Mouse (Mus musculus) liver, embryonic 14.5 days (tissue): ENCODE measurements around the gene Pdzk1. TPM values are rescaled to one million over a fixed set of nuclear protein-coding genes. Genes with fewer than 3 reads are reported as not detected.

ENCODE experiments used
- ATAC-seq: fragments of 200-750 bp; cut with Nextera tagmentation; 2 replicates; pipeline ENCODE4 v1.8.0; 2017; ENCODE audit warnings: moderate number of reproducible peaks, mild to moderate bottlenecking, moderate library complexity; ENCODE audit not compliant: insufficient read depth
- DNase-seq, 3 experiments: peaks; one replicate each; pipeline ENCODE4 v3.0.0-alpha.2; 2012 to 2013; ENCODE audit warnings: low read depth in 3 of 3, low spot score in 3 of 3
- H3K27ac ChIP-seq: fragments of 300-500 bp; sonication (generic); 2 replicates; pipeline ENCODE4 v1.5.1; 2014; ENCODE audit warnings: moderate library complexity, mild to moderate bottlenecking, control low read depth, inconsistent platforms
- H3K27me3 ChIP-seq: fragments of 300-500 bp; sonication (generic); 2 replicates; pipeline ENCODE4 v1.6.1; 2014; ENCODE audit warnings: mild to moderate bottlenecking, low read length, moderate library complexity; ENCODE audit not compliant: control insufficient read depth, insufficient read depth
- H3K36me3 ChIP-seq: fragments of 300-500 bp; sonication (generic); replicated peaks from 2 replicates; pipeline ENCODE4 v1.6.1; 2014; ENCODE audit warnings: low read depth; ENCODE audit not compliant: control insufficient read depth, insufficient read depth
- H3K4me1 ChIP-seq, 2 experiments: fragments of 200-500 bp in 1 of 2; fragments of 300-500 bp in 1 of 2; sonication (generic) in 1 of 2; replicated peaks; 2 replicates each; pipeline ENCODE4 v1.6.1; 2012 to 2014; ENCODE audit warnings: antibody characterized with exemption in 1 of 2, inconsistent platforms in 1 of 2, low read length in 1 of 2; ENCODE audit not compliant: control insufficient read depth in 2 of 2, insufficient read depth in 2 of 2
- H3K4me2 ChIP-seq: fragments of 300-500 bp; sonication (generic); 2 replicates; pipeline ENCODE4 v1.6.1; 2014; ENCODE audit warnings: low read depth, mild to moderate bottlenecking, control low read depth, moderate library complexity
- H3K4me3 ChIP-seq, 2 experiments: fragments of 200-500 bp in 1 of 2; fragments of 300-500 bp in 1 of 2; sonication (generic) in 1 of 2; 2 replicates each; pipeline ENCODE4 v1.5.1; 2012 to 2014; ENCODE audit warnings: low read depth in 2 of 2, low read length in 2 of 2, mild to moderate bottlenecking in 2 of 2, control low read depth in 1 of 2, inconsistent platforms in 1 of 2, moderate library complexity in 1 of 2; ENCODE audit not compliant: insufficient read depth in 1 of 2
- H3K9ac ChIP-seq: fragments of 300-500 bp; sonication (generic); replicated peaks from 2 replicates; pipeline ENCODE4 v1.6.1; 2014; ENCODE audit warnings: mild to moderate bottlenecking, control low read depth, moderate library complexity
- H3K9me3 ChIP-seq: fragments of 300-500 bp; sonication (generic); 2 replicates; pipeline ENCODE4 v1.6.1; 2016; ENCODE audit warnings: low read length, mixed read lengths; ENCODE audit not compliant: control insufficient read depth
- CTCF ChIP-seq: IDR thresholded peaks from 2 replicates; pipeline ENCODE4 v1.5.1; 2016; ENCODE audit warnings: antibody characterized with exemption, low read depth, control low read depth
- EP300 ChIP-seq: IDR thresholded peaks from 2 replicates; pipeline ENCODE4 v1.6.1; 2016; ENCODE audit warnings: antibody characterized with exemption, low read depth
- WGBS: fragments of 180-500 bp; shearing (Covaris S2); extraction: QIAGEN DNeasy Blood & Tissue Kit; methylation state at CpG from one replicate; pipeline ENCODE4 v1.1.7; 2014; ENCODE audit not compliant: insufficient replicate concordance; 5-methylcytosine and 5-hydroxymethylcytosine counted together
- polyA plus RNA-seq, 2 experiments: library from polyadenylated mRNA; depleted of rRNA in 1 of 2; stranded (reverse) in 1 of 2; unstranded in 1 of 2; fragments of >200 nt; fragmentation: Nextera tagmentation in 1 of 2; extraction: Ambion mirVana in 1 of 2; gene quantifications; 2 replicates each; pipeline versions ENCODE4 v1.2.1 to v1.2.3; 2012 to 2014

The Pdzk1 gene
- polyA plus RNA-seq, 2 experiments, result 6.3 to 11.4 TPM

DNA sequence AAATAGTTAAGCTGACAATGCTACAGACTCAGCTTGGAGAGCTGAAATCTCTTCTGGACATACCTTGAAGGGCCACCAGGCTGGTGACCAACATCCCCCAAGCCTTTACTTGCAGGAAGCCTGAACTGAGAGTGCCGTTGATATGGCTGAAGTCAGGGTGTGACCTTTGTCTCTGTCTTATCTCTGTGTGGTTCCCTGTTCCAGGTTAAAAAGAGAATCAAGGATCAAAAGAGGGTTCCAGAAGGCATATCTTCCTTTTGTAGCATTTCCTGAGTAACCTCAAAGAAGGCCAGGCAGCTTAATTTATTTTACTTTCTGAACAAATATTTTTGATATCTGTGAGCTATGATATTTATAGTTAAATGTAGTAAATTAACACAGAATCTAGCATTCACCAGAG, 26.9 kb upstream of the Pdzk1 start:
- peaks cover 0 to 6% of the 10 kb centered on the region in 2 experiments; a peak in 2 of 4 replicates for H3K4me1 ChIP-seq
- no peak overlapping the region for H3K9ac ChIP-seq
- no peaks in the 10 kb centered on the region for H3K27me3 ChIP-seq
- no peaks in the 10 kb centered on the region for H3K36me3 ChIP-seq
- WGBS, result 0% methylated on average over 1 of the region's 1 CpGs
- TF ChIP-seq EP300, result no peak
- no peak for TF ChIP-seq CTCF
- no peak overlapping the region for H3K27ac ChIP-seq
- H3K4me2 ChIP-seq, result no peak overlapping the region
- no peak for DNase-seq
- no peak for ATAC-seq
- H3K9me3 ChIP-seq, result no peaks in the 10 kb centered on the region
- H3K4me3 ChIP-seq, result no peak overlapping the region

DNA sequence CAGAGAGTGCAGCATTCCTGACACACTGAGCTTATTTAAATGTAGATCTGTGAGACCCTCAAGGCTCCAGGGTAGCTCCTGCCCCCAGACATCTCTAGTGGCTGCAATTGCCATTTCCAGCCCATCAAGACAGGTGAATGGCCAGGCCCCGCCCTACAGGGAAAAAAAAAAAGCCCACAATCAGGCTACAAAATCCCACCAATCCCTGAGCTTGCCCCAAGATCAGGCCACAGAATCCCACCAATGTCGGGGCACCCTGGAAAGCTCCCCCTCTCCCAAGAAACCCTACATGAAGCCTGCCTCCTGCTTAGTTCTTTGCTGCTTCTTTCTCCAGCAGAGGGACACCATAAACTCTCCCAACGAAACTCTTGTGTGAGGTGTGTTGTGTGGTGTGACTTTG, 20.9 kb upstream of the Pdzk1 start:
- Histone ChIP-seq H3K36me3 (no peaks in the 10 kb centered on the region), H3K9me3 (no peaks in the 10 kb centered on the region), H3K27me3 (no peaks in the 10 kb centered on the region), H3K4me2 (no peak overlapping the region), H3K4me1 (no peaks in the 10 kb centered on the region; a peak in 2 of 4 replicates), H3K4me3 (no peak overlapping the region), H3K9ac (no peak overlapping the region), H3K27ac (no peak overlapping the region)
- 48% methylated on average over 3 of the region's 3 CpGs for WGBS
- no peak for ATAC-seq
- TF ChIP-seq EP300 (no peak), CTCF (no peak)
- DNase-seq, result no peak

GRCm38 (mm10) chr3:96808651-96809050, 20.4 kb upstream of the Pdzk1 start:
- Histone ChIP-seq H3K27ac (no peak overlapping the region), H3K36me3 (no peaks in the 10 kb centered on the region), H3K9me3 (no peaks in the 10 kb centered on the region), H3K9ac (no peak overlapping the region), H3K4me2 (no peak overlapping the region), H3K4me1 (peaks cover 0 to 5% of the 10 kb centered on the region in 2 experiments; a peak in 2 of 4 replicates), H3K4me3 (no peak overlapping the region), H3K27me3 (no peaks in the 10 kb centered on the region)
- WGBS, result 60% methylated on average over 3 of the region's 3 CpGs
- ATAC-seq (no peak), DNase-seq (no peak)
- TF ChIP-seq CTCF (no peak), EP300 (no peak)

DNA sequence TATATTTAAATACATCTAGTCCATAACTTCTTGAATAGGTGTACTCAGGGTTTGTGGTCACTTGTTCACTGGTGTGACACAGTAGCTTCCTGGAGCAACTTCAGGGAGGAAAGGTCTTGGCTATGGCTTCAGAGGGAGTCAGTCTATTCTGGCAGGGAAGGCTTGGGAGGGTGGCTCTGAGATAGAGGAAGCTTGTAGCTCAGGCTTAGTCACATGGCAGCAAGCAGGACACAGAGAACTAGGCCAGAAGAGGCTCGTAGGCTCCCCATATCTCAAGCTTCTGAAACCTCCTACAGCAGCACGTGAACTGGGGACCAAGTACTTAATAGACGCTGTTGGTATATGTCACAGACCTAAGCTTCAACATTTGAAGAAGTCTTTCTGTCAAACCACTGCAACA, 17.9 kb upstream of the Pdzk1 start:
- no peak for ATAC-seq

GRCm38 (mm10) chr3:96812395-96813091, 16.5 kb upstream of the Pdzk1 start:
- H3K4me1 ChIP-seq, result peaks cover 0 to 5% of the 10 kb centered on the region in 2 experiments; a peak in 2 of 4 replicates
- H3K27ac ChIP-seq, result no peak overlapping the region
- peak; percentile 52; the same call in 1 of the 2 replicates for ATAC-seq
- 29% methylated on average over 20 of the region's 20 CpGs for WGBS
- H3K27me3 ChIP-seq, result no peaks in the 10 kb centered on the region
- DNase-seq, result peak; percentile 38 to 53 (median 51)
- H3K9ac ChIP-seq, result no peak overlapping the region
- TF ChIP-seq EP300, result no peak
- peak; percentile 84 for TF ChIP-seq CTCF
- H3K4me3 ChIP-seq, result peak overlapping the region in 1 of 2 experiments; percentile 19; a peak in 1 of 4 replicates
- H3K36me3 ChIP-seq, result no peaks in the 10 kb centered on the region
- H3K4me2 ChIP-seq, result peak overlapping the region; percentile 41; the same call in 1 of the 2 replicates
- no peaks in the 10 kb centered on the region for H3K9me3 ChIP-seq

More for the DNA sequence above, 17.9 kb upstream of the Pdzk1 start:
- 60% methylated on average over 3 of the region's 3 CpGs for WGBS
- H3K9me3 ChIP-seq, result no peaks in the 10 kb centered on the region
- H3K27me3 ChIP-seq, result no peaks in the 10 kb centered on the region
- no peaks in the 10 kb centered on the region for H3K36me3 ChIP-seq
- TF ChIP-seq CTCF (no peak), EP300 (no peak)
- DNase-seq, result no peak
- H3K4me2 ChIP-seq, result no peak overlapping the region
- no peak overlapping the region for H3K9ac ChIP-seq
- no peak overlapping the region for H3K4me3 ChIP-seq
- H3K27ac ChIP-seq, result no peak overlapping the region
- peaks cover 0 to 5% of the 10 kb centered on the region in 2 experiments; a peak in 2 of 4 replicates for H3K4me1 ChIP-seq
